Mouse (Mus musculus) myocyte (in vitro differentiated cells): ENCODE measurements around the gene Fastkd1. TPM values are rescaled to one million over a fixed set of nuclear protein-coding genes. Genes with fewer than 3 reads are reported as not detected.
A peak's percentile ranks its signal among the peaks of the same experiment; 100 is the strongest.

ENCODE experiments used
- H3K27me3 ChIP-seq: one replicate; pipeline ENCODE4 v1.6.1; 2011; ENCODE audit not compliant: control insufficient read depth, insufficient read depth, insufficient read length
- H3K36me3 ChIP-seq: one replicate; pipeline ENCODE4 v1.6.1; 2011; ENCODE audit not compliant: control insufficient read depth, insufficient read depth
- H3K4me2 ChIP-seq: one replicate; pipeline ENCODE4 v1.6.1; 2011; ENCODE audit warnings: low read depth, control low read depth
- H3K4me3 ChIP-seq: one replicate; pipeline ENCODE4 v1.5.1; 2011; ENCODE audit warnings: mild to moderate bottlenecking, control low read depth, moderate library complexity
- H3K79me2 ChIP-seq: one replicate; pipeline ENCODE4 v1.6.1; 2011; ENCODE audit not compliant: control insufficient read depth, insufficient read depth
- H3ac ChIP-seq: one replicate; pipeline ENCODE4 v1.6.1; 2011; ENCODE audit not compliant: control insufficient read depth, insufficient read length
- CEBPB ChIP-seq: IDR thresholded peaks from 2 replicates; pipeline ENCODE4 v1.6.1; 2011; ENCODE audit warnings: mild to moderate bottlenecking, moderate library complexity; ENCODE audit not compliant: poor library complexity, insufficient read depth, severe bottlenecking
- E2F4 ChIP-seq: IDR thresholded peaks from one replicate; pipeline ENCODE4 v1.6.1; 2011; ENCODE audit warnings: mild to moderate bottlenecking, control low read depth, moderate library complexity; ENCODE audit not compliant: insufficient read depth
- MAX ChIP-seq: IDR thresholded peaks from one replicate; pipeline ENCODE4 v1.6.1; 2011; ENCODE audit warnings: low read depth, mild to moderate bottlenecking, control low read depth
- MYOD1 ChIP-seq, 3 experiments: IDR thresholded peaks; one replicate each; pipeline ENCODE4 v1.6.1; 2011; ENCODE audit warnings: control low read depth in 2 of 3, low read depth in 2 of 3, mild to moderate bottlenecking in 2 of 3, moderate library complexity in 1 of 3; ENCODE audit not compliant: insufficient read length in 2 of 3, control insufficient read depth in 1 of 3
- MYOG ChIP-seq, 3 experiments: IDR thresholded peaks; one replicate each; pipeline ENCODE4 v1.6.1; 2011; ENCODE audit warnings: control low read depth in 2 of 3, low read depth in 2 of 3, mild to moderate bottlenecking in 2 of 3; ENCODE audit not compliant: insufficient read length in 2 of 3, control insufficient read depth in 1 of 3, insufficient read depth in 1 of 3
- POLR2A ChIP-seq: IDR thresholded peaks from one replicate; pipeline ENCODE4 v1.6.1; 2011; ENCODE audit warnings: low read depth, mild to moderate bottlenecking, control low read depth, moderate library complexity; ENCODE audit not compliant: insufficient read length
- POLR2AphosphoS2 ChIP-seq: IDR thresholded peaks from one replicate; pipeline ENCODE4 v1.6.1; 2011; ENCODE audit warnings: low read depth, control low read depth; ENCODE audit not compliant: insufficient read length
- REST ChIP-seq: IDR thresholded peaks from one replicate; pipeline ENCODE4 v1.6.1; 2011; ENCODE audit warnings: mild to moderate bottlenecking, control low read depth, moderate library complexity; ENCODE audit not compliant: insufficient read depth, insufficient read length
- SRF ChIP-seq: IDR thresholded peaks from one replicate; pipeline ENCODE4 v1.6.1; 2011; ENCODE audit warnings: low read depth; ENCODE audit not compliant: control insufficient read depth, insufficient read length
- TCF12 ChIP-seq: IDR thresholded peaks from one replicate; pipeline ENCODE4 v1.6.1; 2011; ENCODE audit warnings: mild to moderate bottlenecking, control low read depth; ENCODE audit not compliant: poor library complexity, insufficient read depth, severe bottlenecking
- TCF3 ChIP-seq: IDR thresholded peaks from one replicate; pipeline ENCODE4 v1.6.1; 2011; ENCODE audit warnings: low read depth, control low read depth; ENCODE audit not compliant: insufficient read length
- USF1 ChIP-seq: IDR thresholded peaks from one replicate; pipeline ENCODE4 v1.6.1; 2011; ENCODE audit warnings: low read depth, mild to moderate bottlenecking, control low read depth, moderate library complexity
- polyA plus RNA-seq: library from polyadenylated mRNA; unstranded; fragments of >200 nt; fragmentation: generic; extraction: Trizol; gene quantifications from one replicate; pipeline ENCODE4 v1.2.1, GENCODE M21; 2012; ENCODE audit warnings: missing spikeins

The Fastkd1 gene
- 7.5 TPM for polyA plus RNA-seq

DNA sequence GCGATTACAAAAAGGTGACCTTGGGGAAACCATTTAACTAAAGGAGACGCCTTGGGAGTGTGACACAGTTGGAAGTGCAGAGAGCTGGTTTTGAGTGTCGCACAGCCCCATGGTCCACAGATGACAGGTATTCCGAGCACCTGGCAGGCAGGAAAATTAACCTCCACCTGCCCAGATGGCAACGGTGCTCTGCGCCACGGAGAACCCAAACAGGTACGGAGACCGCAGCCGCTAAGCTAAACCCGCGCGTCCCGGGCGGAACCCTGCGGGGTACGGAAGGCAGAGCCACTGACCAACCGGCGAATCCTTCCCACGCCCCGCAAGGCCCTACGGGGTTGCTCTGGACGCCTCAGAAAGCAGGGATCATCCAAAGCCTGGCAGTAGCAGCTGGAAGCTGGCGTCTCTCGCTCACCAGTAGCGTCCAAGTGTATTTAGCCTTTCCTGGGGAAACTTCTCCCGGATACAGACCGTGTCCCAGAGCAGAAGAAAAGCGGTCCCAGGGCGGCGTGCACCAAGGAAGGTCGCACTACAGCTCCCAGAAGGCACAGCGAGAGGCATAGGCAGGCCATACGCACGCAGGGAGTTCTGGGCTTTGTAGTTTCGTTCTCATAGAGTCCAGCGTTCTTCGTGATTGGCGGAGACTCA is at the start of gene Fastkd1:
Gene Fastkd1, minus strand, starts transcription at position 536 of the 645 bp plus-strand sequence.
- Histone ChIP-seq H3K27me3 (no peaks in the 10 kb centered on the region), H3K36me3 (peaks cover 5% of the 10 kb centered on the region), H3K4me3 (peak within 1 kb of the TSS; percentile 60), H3ac (no peak within 1 kb of the TSS), H3K4me2 (peak within 1 kb of the TSS; percentile 95), H3K79me2 (no peaks in the 10 kb centered on the region)
- peak; percentile 33 for TF ChIP-seq POLR2AphosphoS2
- no peak for TF ChIP-seq MYOD1 (IDR thresholded peaks at IDR 0.05; ENCODE audit: control insufficient read depth in 1 of 3, insufficient read length in 2 of 3, low read depth in 2 of 3)
- no peak for TF ChIP-seq MYOG (IDR thresholded peaks at IDR 0.05; ENCODE audit: control insufficient read depth in 1 of 3, insufficient read depth in 1 of 3, insufficient read length in 2 of 3, low read depth in 2 of 3)
- peak; percentile 53 for TF ChIP-seq POLR2A
- no peak for TF ChIP-seq USF1

DNA sequence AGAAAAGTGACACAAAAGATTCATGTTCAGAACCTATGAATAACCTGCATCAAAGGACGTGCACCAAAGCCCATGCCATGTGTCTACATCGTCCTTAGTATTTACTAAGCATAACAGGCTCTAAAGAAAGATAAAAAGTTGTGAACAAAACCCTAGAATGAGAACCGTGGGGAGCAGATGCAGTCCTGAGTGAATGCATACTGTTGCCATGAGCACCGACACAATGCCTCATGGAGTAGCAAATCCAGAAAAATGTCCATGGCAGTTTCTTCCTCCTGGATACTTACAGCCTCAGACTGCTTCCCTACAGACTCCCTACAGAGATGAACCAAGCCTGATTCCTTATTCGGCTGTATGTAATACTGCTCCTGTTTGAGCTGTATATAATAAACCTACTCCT is 47.7 kb upstream of the Fastkd1 start:
- TF ChIP-seq USF1: no peak
- no peak for TF ChIP-seq MYOD1 (IDR thresholded peaks at IDR 0.05; ENCODE audit: control insufficient read depth in 1 of 3, insufficient read length in 2 of 3, low read depth in 2 of 3)
- no peak for TF ChIP-seq TCF3
- no peak for TF ChIP-seq POLR2A
- TF ChIP-seq TCF12: no peak
- TF ChIP-seq CEBPB: no peak
- no peak for TF ChIP-seq MAX
- TF ChIP-seq SRF: no peak
- no peak for TF ChIP-seq MYOG (IDR thresholded peaks at IDR 0.05; ENCODE audit: control insufficient read depth in 1 of 3, insufficient read depth in 1 of 3, insufficient read length in 2 of 3, low read depth in 2 of 3)
- no peak for TF ChIP-seq POLR2AphosphoS2
- no peak for TF ChIP-seq REST
- no peak for TF ChIP-seq E2F4
- Histone ChIP-seq H3K27me3 (no peaks in the 10 kb centered on the region), H3K4me2 (no peak overlapping the region), H3K79me2 (no peaks in the 10 kb centered on the region), H3ac (no peak overlapping the region), H3K36me3 (peaks cover 3% of the 10 kb centered on the region), H3K4me3 (no peak overlapping the region)

GRCm38 (mm10) chr2:69745091-69745490 is 31.8 kb upstream of the Fastkd1 start:
- TF ChIP-seq MYOG (IDR thresholded peaks at IDR 0.05; ENCODE audit: control insufficient read depth in 1 of 3, insufficient read depth in 1 of 3, insufficient read length in 2 of 3, low read depth in 2 of 3): no peak
- no peaks in the 10 kb centered on the region for H3K79me2 ChIP-seq
- H3K4me2 ChIP-seq: no peak overlapping the region
- H3ac ChIP-seq: no peak overlapping the region
- H3K36me3 ChIP-seq: peaks cover 72% of the 10 kb centered on the region
- no peaks in the 10 kb centered on the region for H3K27me3 ChIP-seq
- no peak overlapping the region for H3K4me3 ChIP-seq

DNA sequence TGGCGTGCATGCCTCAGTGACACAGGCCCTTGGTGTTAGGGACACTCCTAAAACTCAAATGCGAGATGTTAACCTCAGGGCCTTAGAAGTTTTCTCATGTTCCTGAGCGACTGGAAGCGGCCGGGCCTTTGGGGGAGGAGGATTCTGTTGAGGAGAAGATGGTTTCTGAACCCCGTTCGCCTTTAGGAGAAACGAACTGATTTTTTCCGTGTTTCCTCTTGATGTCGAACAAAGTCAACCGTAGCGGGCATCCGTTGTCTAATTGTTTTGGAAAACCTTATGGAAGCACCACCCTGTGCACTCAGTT is 10.2 kb upstream of the Fastkd1 start:
- peak overlapping the region; percentile 79 for H3K4me2 ChIP-seq
- TF ChIP-seq TCF3: no peak
- no peak for TF ChIP-seq MAX
- no peak for TF ChIP-seq REST
- TF ChIP-seq SRF: no peak
- no peak for TF ChIP-seq E2F4
- TF ChIP-seq CEBPB: no peak
- no peak for TF ChIP-seq USF1
- TF ChIP-seq MYOD1 (IDR thresholded peaks at IDR 0.05; ENCODE audit: control insufficient read depth in 1 of 3, insufficient read length in 2 of 3, low read depth in 2 of 3): no peak
- TF ChIP-seq POLR2A: no peak
- no peak for TF ChIP-seq MYOG (IDR thresholded peaks at IDR 0.05; ENCODE audit: control insufficient read depth in 1 of 3, insufficient read depth in 1 of 3, insufficient read length in 2 of 3, low read depth in 2 of 3)
- peaks cover 48% of the 10 kb centered on the region for H3K79me2 ChIP-seq
- H3K4me3 ChIP-seq: peak overlapping the region; percentile 95
- H3K27me3 ChIP-seq: no peaks in the 10 kb centered on the region
- H3K36me3 ChIP-seq: no peaks in the 10 kb centered on the region
- peak overlapping the region; percentile 95 for H3ac ChIP-seq

- H3K4me2 ChIP-seq: peak overlapping the region; percentile 93
- no peaks in the 10 kb centered on the region for H3K36me3 ChIP-seq
- peak; percentile 76 for TF ChIP-seq SRF
- peak; percentile 48 for TF ChIP-seq POLR2AphosphoS2
- TF ChIP-seq POLR2A: peak; percentile 69
- TF ChIP-seq USF1: no peak
- no peak for TF ChIP-seq TCF12
- peak in 1 of 3 experiments; percentile 11 for TF ChIP-seq MYOD1 (IDR thresholded peaks at IDR 0.05; ENCODE audit: control insufficient read depth in 1 of 3, insufficient read length in 2 of 3, low read depth in 2 of 3)
- H3K27me3 ChIP-seq: no peaks in the 10 kb centered on the region
- H3K79me2 ChIP-seq: peaks cover 43% of the 10 kb centered on the region
- peak overlapping the region; percentile 95 for H3K4me3 ChIP-seq
- H3ac ChIP-seq: peak overlapping the region; percentile 95
These were observed 9.6 kb upstream of the Fastkd1 start for GRCm38 (mm10) chr2:69722650-69723518.
